In the genomic region with DNA sequence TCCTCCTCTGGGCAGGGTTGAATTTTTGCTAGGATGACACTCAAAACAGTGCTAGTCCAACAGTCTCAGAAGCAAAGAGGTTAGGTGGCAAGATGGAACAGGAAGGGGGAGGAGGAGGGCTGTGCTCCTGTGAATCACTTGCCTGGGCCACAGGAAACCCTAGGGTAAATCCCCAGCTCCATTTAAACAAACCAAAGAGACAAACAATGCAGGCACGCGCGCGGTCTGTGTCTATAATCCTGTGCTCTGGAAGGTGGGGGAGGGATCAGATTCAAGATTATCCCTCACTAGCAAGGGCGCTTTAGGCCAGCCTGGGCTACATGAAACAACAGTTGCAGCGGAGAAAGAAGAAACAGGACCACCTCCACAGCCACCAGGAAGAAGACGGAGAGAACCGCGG, we compare ENCODE assay signal across 12 mouse cellular contexts. TPM values are rescaled to one million over a fixed set of nuclear protein-coding genes. Genes with fewer than 3 reads are reported as not detected.
DNase-seq lines count a peak whose midpoint lies in the region; ATAC-seq lines count a peak whose summit lies in the region.
"Had no signal": no experiment of that assay in that cellular context is flagged by ENCODE, and none has a peak within 500 bp of the region (broad histone marks: within the 10 kb centered on the region; RNA-seq: fewer than 3 reads in every experiment).

No protein-coding gene starts in this region.

- H3K4me2 ChIP-seq in lung, embryonic 15.5 days = no peak overlapping the region
- H3K4me2 ChIP-seq in midbrain, embryonic 11.5 days = no peak overlapping the region
- H3K4me2 ChIP-seq: embryonic facial prominence, embryonic 12.5 days had no signal

- ATAC-seq in lung, embryonic 15.5 days (ENCODE audit: borderline replicate concordance, extremely low read depth, low FRiP score, low TSS enrichment) = no peak
- ATAC-seq in inflammation-experienced regulatory T-cells, adult 6 months = peak; percentile 80
- ATAC-seq in midbrain, embryonic 11.5 days (ENCODE audit: low FRiP score) = no peak

- 61% methylated on average over 9 of the region's 9 CpGs for WGBS in lung, embryonic 15.5 days
- 39% methylated on average over 9 of the region's 9 CpGs for WGBS in midbrain, embryonic 11.5 days

- intact Hi-C loops in left cerebral cortex, postnatal 4 days (cut with DNase I) = no loop called here

- H3K27me3 ChIP-seq in lung, embryonic 15.5 days = no peaks in the 10 kb centered on the region
- no peaks in the 10 kb centered on the region for H3K27me3 ChIP-seq in midbrain, embryonic 11.5 days (ENCODE audit: control insufficient read depth, insufficient read depth, low read length)
- H3K27me3 ChIP-seq: embryonic facial prominence, embryonic 12.5 days had no signal

- H3K9ac ChIP-seq in lung, embryonic 15.5 days = no peak overlapping the region
- no peak overlapping the region for H3K9ac ChIP-seq in midbrain, embryonic 11.5 days (ENCODE audit: low read length)
- H3K9ac ChIP-seq: embryonic facial prominence, embryonic 12.5 days had no signal

- H3K4me3 ChIP-seq in lung, embryonic 15.5 days = no peak overlapping the region
- H3K4me3 ChIP-seq in midbrain, embryonic 11.5 days (ENCODE audit: low read depth, low read length) = no peak overlapping the region
- H3K4me3 ChIP-seq: embryonic facial prominence, embryonic 12.5 days had no signal

- peaks cover 33% of the 10 kb centered on the region for H3K4me1 ChIP-seq in lung, embryonic 15.5 days
- H3K4me1 ChIP-seq in midbrain, embryonic 11.5 days (ENCODE audit: control insufficient read depth, insufficient read depth, low read length) = peaks cover 5% of the 10 kb centered on the region

- H3K9me3 ChIP-seq in lung, embryonic 15.5 days = no peaks in the 10 kb centered on the region
- H3K9me3 ChIP-seq in midbrain, embryonic 11.5 days (ENCODE audit: control insufficient read depth, low read length) = no peaks in the 10 kb centered on the region
- H3K9me3 ChIP-seq: embryonic facial prominence, embryonic 12.5 days had no signal

- H3K36me3 ChIP-seq in lung, embryonic 15.5 days = no peaks in the 10 kb centered on the region
- H3K36me3 ChIP-seq in midbrain, embryonic 11.5 days (ENCODE audit: control insufficient read depth, insufficient read depth, low read length) = no peaks in the 10 kb centered on the region
- H3K36me3 ChIP-seq: embryonic facial prominence, embryonic 12.5 days had no signal

- peak; percentile 15 for DNase-seq in embryo, embryonic 10 days (ENCODE audit: low spot score)
- no peak for DNase-seq in embryo, embryonic 9.5 days (ENCODE audit: extremely low spot score)
- no peak for DNase-seq in lung, postnatal 25 days (ENCODE audit: low spot score)
- peak; percentile 63 for DNase-seq in thymus, postnatal 14 days
- DNase-seq in left cerebral cortex, postnatal 4 days = no peak
- no peak for DNase-seq in midbrain, embryonic 11.5 days (ENCODE audit: low spot score, missing footprints)
- DNase-seq: adrenal gland, postnatal 14 days had no signal

- peak overlapping the region; percentile 68; the same call in 1 of the 2 replicates for H3K27ac ChIP-seq in lung, embryonic 15.5 days
- H3K27ac ChIP-seq in midbrain, embryonic 11.5 days (ENCODE audit: low read depth, low read length) = no peak overlapping the region

RNA-seq across cellular contexts. Expression of a gene that starts 42.5 kb away (rescaled TPM):
- polyA plus RNA-seq in lung, embryonic 15.5 days (2015; fragmentation: Nextera tagmentation; extraction: Ambion mirVana) = 36.8 and 44.9 TPM in 2 replicates
- 10 to 100 TPM; 79.8 to 94.2 (median 91.2) TPM for polyA plus RNA-seq in inflammation-experienced regulatory T-cells, adult 6 months (2017; shearing (Covaris generic))
- total RNA-seq in left cerebral cortex, postnatal 4 days (2021) = 100 to 1,000 TPM; 142 TPM
- 43.4 and 46.8 TPM in 2 replicates for polyA plus RNA-seq in midbrain, embryonic 11.5 days (2014; fragmentation: Nextera tagmentation; extraction: Ambion mirVana)

RNA-seq across cellular contexts. Expression of a gene that starts 48.1 kb away (rescaled TPM):
- polyA plus RNA-seq in lung, embryonic 15.5 days (2015; fragmentation: Nextera tagmentation; extraction: Ambion mirVana) = 0.42 TPM in 1 of 2 replicates, not detected in the other
- under 1 TPM in 2 of 3 experiments, not detected in 1; 0.42 to 0.91 TPM for polyA plus RNA-seq in inflammation-experienced regulatory T-cells, adult 6 months (2017; shearing (Covaris generic))
- total RNA-seq in left cerebral cortex, postnatal 4 days (2021) = not detected
- not detected in 2 replicates for polyA plus RNA-seq in midbrain, embryonic 11.5 days (2014; fragmentation: Nextera tagmentation; extraction: Ambion mirVana)
- total RNA-seq: adrenal gland, postnatal 14 days; layer of hippocampus, postnatal 14 days had no signal
- polyA plus RNA-seq: embryonic facial prominence, embryonic 12.5 days; heart, embryonic 14.5 days had no signal

Comparison
In these comparisons a context has a peak if more than half of its experiments do, and no peak if none do; other contexts are left out.
1. DNase-seq: peak in embryo, embryonic 10 days (single experiment) and thymus, postnatal 14 days (single experiment); none in embryo, embryonic 9.5 days (single experiment), lung, postnatal 25 days (single experiment), left cerebral cortex, postnatal 4 days (single experiment) and midbrain, embryonic 11.5 days (single experiment).